Mouse (Mus musculus): ENCODE measurements at regions not wholly inside any gene's neighbourhood (a gene's known extent, or its start where the extent isn't known, plus 50 kb on each side); places are given as distances from the start of the nearest gene placed in this dataset.

DNA sequence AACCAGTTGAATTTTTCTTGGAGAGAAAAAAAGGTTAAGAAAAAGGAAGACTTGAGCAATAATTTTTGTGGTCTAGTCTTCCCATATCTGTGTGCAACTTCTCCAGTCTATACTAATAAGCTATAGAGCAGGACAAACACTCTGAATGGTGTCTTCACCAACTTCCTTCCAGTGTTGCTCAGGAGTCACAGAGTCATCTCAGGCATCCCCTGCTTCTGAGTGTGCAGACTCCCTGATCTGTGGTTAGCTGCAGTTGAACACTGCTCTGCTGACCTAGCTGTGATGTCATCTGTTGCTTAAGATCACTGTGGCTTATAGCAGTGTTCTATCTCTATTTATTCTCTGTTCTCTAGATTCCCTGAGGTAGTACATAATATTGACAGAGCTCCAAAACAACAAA lies 357.9 kb upstream of the Btbd3 start:
- no peak for TF ChIP-seq POLR2A (IDR thresholded peaks at IDR 0.05; ENCODE audit: low read depth, low read length)
- no peak for TF ChIP-seq CTCF (IDR thresholded peaks at IDR 0.05; ENCODE audit: borderline replicate concordance, insufficient read depth, low read length)

Data from embryonic fibroblast, embryonic 13.5 days (primary cell).